Mouse (Mus musculus) heart, postnatal 0 days (tissue): ENCODE results near the gene C1galt1c1. TPM values are rescaled to one million over a fixed set of nuclear protein-coding genes. Genes with fewer than 3 reads are reported as not detected.

Experiments
- ATAC-seq: fragments of 200-750 bp; cut with Nextera tagmentation; 2 replicates; pipeline ENCODE4 v1.8.0; 2017; ENCODE audit warnings: low read depth, moderate number of reproducible peaks, moderate library complexity; ENCODE audit not compliant: insufficient read depth
- DNase-seq: peaks from one replicate; pipeline ENCODE4 v3.0.0-alpha.2; 2016; ENCODE audit warnings: low spot score
- H3K27ac ChIP-seq: fragments of 300-500 bp; sonication (generic); 2 replicates; pipeline ENCODE4 v1.5.1; 2014; ENCODE audit warnings: low read depth, mild to moderate bottlenecking
- H3K27me3 ChIP-seq: fragments of 300-500 bp; sonication (generic); 2 replicates; pipeline ENCODE4 v1.6.1; 2014; ENCODE audit warnings: low read length, mixed read lengths; ENCODE audit not compliant: control insufficient read depth, insufficient read depth
- H3K36me3 ChIP-seq: fragments of 300-500 bp; sonication (generic); replicated peaks from 2 replicates; pipeline ENCODE4 v1.6.1; 2014; ENCODE audit warnings: low read length, mixed read lengths; ENCODE audit not compliant: control insufficient read depth, insufficient read depth
- H3K4me1 ChIP-seq: fragments of 300-500 bp; sonication (generic); 2 replicates; pipeline ENCODE4 v1.6.1; 2014; ENCODE audit warnings: antibody characterized with exemption; ENCODE audit not compliant: control insufficient read depth, insufficient read depth
- H3K4me2 ChIP-seq: fragments of 300-500 bp; sonication (generic); 2 replicates; pipeline ENCODE4 v1.6.1; 2014; ENCODE audit warnings: low read depth, mild to moderate bottlenecking, low read length, moderate library complexity
- H3K4me3 ChIP-seq: fragments of 300-500 bp; sonication (generic); 2 replicates; pipeline ENCODE4 v1.5.1; 2014; ENCODE audit warnings: low read depth, low read length
- H3K9ac ChIP-seq: fragments of 300-500 bp; sonication (generic); replicated peaks from 2 replicates; pipeline ENCODE4 v1.6.1; 2014; ENCODE audit warnings: low read depth, low read length, mixed read lengths
- H3K9me3 ChIP-seq: fragments of 300-500 bp; sonication (generic); replicated peaks from 2 replicates; pipeline ENCODE4 v1.6.1; 2016; ENCODE audit warnings: low read length; ENCODE audit not compliant: control insufficient read depth
- CTCF ChIP-seq: IDR thresholded peaks from 2 replicates; pipeline ENCODE4 v1.5.1; 2016; ENCODE audit warnings: antibody characterized with exemption, control low read depth, low read depth
- EP300 ChIP-seq: IDR thresholded peaks from 2 replicates; pipeline ENCODE4 v1.6.1; 2016; ENCODE audit warnings: antibody characterized with exemption, low read depth
- WGBS: fragments of 180-500 bp; shearing (Covaris S2); extraction: QIAGEN DNeasy Blood & Tissue Kit; methylation state at CpG from one replicate; pipeline ENCODE4 v1.1.7; 2014; 5-methylcytosine and 5-hydroxymethylcytosine counted together
- polyA plus RNA-seq: library from polyadenylated mRNA; unstranded; fragments of >200 nt; fragmentation: Nextera tagmentation; extraction: Ambion mirVana; gene quantifications from 2 replicates; pipeline ENCODE4 v1.2.1, GENCODE M21; 2015
- total RNA-seq: library from RNA; depleted of rRNA; stranded (reverse); fragments of >200 nt; gene quantifications from 2 replicates; pipeline ENCODE4 v1.2.3, GENCODE M21; 2014; ENCODE audit warnings: low replicate concordance

Gene C1galt1c1
- total and polyA plus RNA-seq, 2 experiments from 2014 or later, result 9.2 to 16.1 TPM

DNA sequence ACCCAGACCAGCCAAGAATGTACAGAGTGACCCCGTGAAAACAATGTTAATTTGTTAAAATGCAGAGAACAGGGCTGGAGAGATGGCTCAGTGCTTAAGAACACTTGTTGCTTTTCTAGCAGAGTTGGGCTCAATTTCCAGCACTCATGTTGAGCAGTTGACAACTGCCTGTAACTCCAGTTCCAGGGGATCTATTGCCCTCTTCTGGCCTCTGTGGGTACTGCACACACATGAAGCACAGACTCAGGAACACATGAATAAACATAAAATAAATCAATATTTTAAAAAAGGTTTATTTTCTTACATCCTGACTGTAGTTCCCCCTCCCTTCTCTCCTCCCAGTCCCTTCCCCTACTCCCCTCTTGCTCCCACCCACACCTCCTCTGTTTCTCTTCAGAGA is 18.3 kb upstream of the C1galt1c1 start:
- 78% methylated on average over 1 of the region's 1 CpGs for WGBS

GRCm38 (mm10) chrX:38651167-38651566 is 16.3 kb upstream of the C1galt1c1 start:
- no peak for DNase-seq
- ATAC-seq, result no peak
- TF ChIP-seq CTCF, result no peak
- TF ChIP-seq EP300, result no peak
- no peaks in the 10 kb centered on the region for H3K9me3 ChIP-seq
- no peak overlapping the region for H3K4me3 ChIP-seq
- H3K27me3 ChIP-seq, result no peaks in the 10 kb centered on the region
- no peak overlapping the region for H3K27ac ChIP-seq
- H3K36me3 ChIP-seq, result no peaks in the 10 kb centered on the region
- H3K9ac ChIP-seq, result no peak overlapping the region
- no peak overlapping the region for H3K4me2 ChIP-seq
- no peaks in the 10 kb centered on the region for H3K4me1 ChIP-seq
- 57% methylated on average over 5 of the region's 7 CpGs for WGBS

More for the DNA sequence above, 18.3 kb upstream of the C1galt1c1 start:
- no peak for DNase-seq
- H3K4me3 ChIP-seq, result no peak overlapping the region
- no peak overlapping the region for H3K27ac ChIP-seq
- no peak overlapping the region for H3K4me2 ChIP-seq
- H3K9ac ChIP-seq, result no peak overlapping the region
- no peaks in the 10 kb centered on the region for H3K27me3 ChIP-seq
- H3K4me1 ChIP-seq, result no peaks in the 10 kb centered on the region
- H3K9me3 ChIP-seq, result no peaks in the 10 kb centered on the region
- no peak for ATAC-seq
- no peaks in the 10 kb centered on the region for H3K36me3 ChIP-seq
- no peak for TF ChIP-seq CTCF
- no peak for TF ChIP-seq EP300

- Histone ChIP-seq H3K4me1 (no peaks in the 10 kb centered on the region), H3K9me3 (no peaks in the 10 kb centered on the region), H3K4me2 (no peak overlapping the region), H3K36me3 (no peaks in the 10 kb centered on the region), H3K27me3 (no peaks in the 10 kb centered on the region), H3K27ac (no peak overlapping the region), H3K4me3 (no peak overlapping the region), H3K9ac (no peak overlapping the region)
- no peak for TF ChIP-seq EP300
- TF ChIP-seq CTCF, result no peak
- WGBS, result 58% methylated on average over 9 of the region's 9 CpGs
- DNase-seq, result no peak
- no peak for ATAC-seq
Measured at GRCm38 (mm10) chrX:38650404-38651039, 15.6 kb upstream of the C1galt1c1 start.

DNA sequence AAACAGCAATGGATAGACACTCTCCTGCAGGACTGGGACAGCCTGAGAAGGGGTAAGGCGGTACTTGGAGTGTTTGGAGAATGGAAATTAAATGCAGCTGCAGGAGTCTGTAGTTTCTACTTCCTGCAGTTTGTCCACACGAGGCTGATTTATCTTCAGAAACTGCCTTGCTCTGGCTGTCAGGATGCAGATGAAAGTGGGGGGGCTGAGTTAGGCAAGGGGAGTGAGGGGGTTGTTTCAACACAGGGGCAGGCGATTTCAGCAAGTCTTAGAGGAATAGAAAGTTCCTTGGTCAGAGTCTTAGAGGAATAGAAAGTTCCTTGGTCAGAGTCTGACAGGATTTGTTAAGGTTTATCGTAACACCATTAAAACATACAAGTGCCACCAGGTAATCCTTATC is 7.3 kb upstream of the C1galt1c1 start:
- no peak overlapping the region for H3K4me2 ChIP-seq
- no peaks in the 10 kb centered on the region for H3K27me3 ChIP-seq
- H3K9me3 ChIP-seq, result no peaks in the 10 kb centered on the region
- ATAC-seq (no peak), DNase-seq (no peak)
- H3K4me3 ChIP-seq, result no peak overlapping the region
- H3K36me3 ChIP-seq, result no peaks in the 10 kb centered on the region
- H3K9ac ChIP-seq, result no peak overlapping the region
- no peak overlapping the region for H3K27ac ChIP-seq
- WGBS, result 56% methylated on average over 4 of the region's 4 CpGs
- H3K4me1 ChIP-seq, result no peaks in the 10 kb centered on the region
- TF ChIP-seq CTCF (no peak), EP300 (no peak)

GRCm38 (mm10) chrX:38641435-38641834 is 6.5 kb upstream of the C1galt1c1 start:
- Histone ChIP-seq H3K27me3 (no peaks in the 10 kb centered on the region), H3K9ac (no peak overlapping the region), H3K4me1 (no peaks in the 10 kb centered on the region), H3K36me3 (no peaks in the 10 kb centered on the region), H3K4me2 (no peak overlapping the region), H3K4me3 (no peak overlapping the region), H3K27ac (no peak overlapping the region), H3K9me3 (no peaks in the 10 kb centered on the region)
- DNase-seq (no peak), ATAC-seq (no peak)
- WGBS, result 36% methylated on average over 4 of the region's 4 CpGs
- no peak for TF ChIP-seq CTCF
- TF ChIP-seq EP300, result no peak

DNA sequence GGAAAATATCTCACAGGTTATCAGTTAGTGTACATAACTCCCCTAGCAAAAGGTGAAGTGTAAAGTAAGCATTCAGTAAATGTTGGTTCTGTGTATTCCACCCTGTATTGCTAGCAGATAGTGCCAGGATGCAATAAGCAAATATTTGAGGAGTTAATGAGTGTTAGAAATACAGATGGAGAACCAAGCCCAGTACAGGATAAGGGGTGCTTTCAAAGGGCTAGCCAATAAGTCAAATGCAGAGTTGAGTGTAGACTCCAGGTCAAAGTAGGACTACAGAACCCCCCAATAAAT is 698 bp upstream of the C1galt1c1 start:
- Histone ChIP-seq H3K4me2 (peak overlapping the region; percentile 62), H3K27me3 (no peaks in the 10 kb centered on the region), H3K36me3 (no peaks in the 10 kb centered on the region), H3K9ac (peak overlapping the region; percentile 42; the same call in 1 of the 2 replicates), H3K9me3 (no peaks in the 10 kb centered on the region), H3K27ac (0 out of 2 replicates have a peak overlapping the region, but pooled peaks have one; percentile 35), H3K4me1 (0 out of 2 replicates have a peak, but pooled peaks cover 3% of the 10 kb centered on the region), H3K4me3 (peak overlapping the region; percentile 50)
- ATAC-seq (no peak), DNase-seq (no peak)
- TF ChIP-seq EP300 (no peak), CTCF (no peak)
